Mouse (Mus musculus) ES-E14 (cell line): ENCODE data around the gene Tesmin. TPM values are rescaled to one million over a fixed set of nuclear protein-coding genes. Genes with fewer than 3 reads are reported as not detected.

Experiments used
- DNase-seq: peaks from one replicate; pipeline ENCODE4 v3.0.0-alpha.2; 2013; ENCODE audit warnings: low read depth, low spot score
- H3K27ac ChIP-seq: 2 replicates; pipeline ENCODE4 v1.5.1; 2012; ENCODE audit warnings: low read depth, mild to moderate bottlenecking, low read length, moderate library complexity, mixed read lengths; ENCODE audit not compliant: poor library complexity, insufficient read depth, severe bottlenecking
- H3K36me3 ChIP-seq: 2 replicates; pipeline ENCODE4 v1.6.1; 2012; ENCODE audit warnings: mild to moderate bottlenecking, low read length, moderate library complexity, mixed read lengths; ENCODE audit not compliant: control insufficient read depth, poor library complexity, insufficient read depth, severe bottlenecking
- H3K4me1 ChIP-seq, 2 experiments: fragments of 150-350 bp in 1 of 2; sonication (generic) in 1 of 2; 2 replicates each; pipeline ENCODE4 v1.6.1; 2012; ENCODE audit warnings: low read length in 2 of 2, mild to moderate bottlenecking in 1 of 2, mixed read lengths in 1 of 2; ENCODE audit not compliant: control insufficient read depth in 2 of 2, insufficient read depth in 2 of 2, poor library complexity in 1 of 2
- H3K4me3 ChIP-seq, 2 experiments: fragments of 150-350 bp in 1 of 2; sonication (generic) in 1 of 2; 2 replicates each; pipeline ENCODE4 v1.5.1; 2012; ENCODE audit warnings: low read length in 2 of 2, low read depth in 1 of 2, mild to moderate bottlenecking in 1 of 2, mixed read lengths in 1 of 2; ENCODE audit not compliant: insufficient read depth in 1 of 2, poor library complexity in 1 of 2, severe bottlenecking in 1 of 2
- H3K9ac ChIP-seq: 2 replicates; pipeline ENCODE4 v1.6.1; 2012; ENCODE audit warnings: low read depth, mild to moderate bottlenecking, low read length, mixed read lengths; ENCODE audit not compliant: poor library complexity, insufficient read depth, severe bottlenecking
- H3K9me3 ChIP-seq: fragments of 150-350 bp; sonication (generic); 2 replicates; pipeline ENCODE4 v1.6.1; 2012; ENCODE audit warnings: low read depth, mild to moderate bottlenecking, low read length; ENCODE audit not compliant: control insufficient read depth, insufficient read depth
- CHD2 ChIP-seq: IDR thresholded peaks from 2 replicates; pipeline ENCODE4 v1.6.1; 2014; ENCODE audit warnings: mild to moderate bottlenecking, low read depth, low read length, inconsistent platforms
- HCFC1 ChIP-seq: IDR thresholded peaks from 2 replicates; pipeline ENCODE4 v1.6.1; 2012; ENCODE audit warnings: low read length, inconsistent platforms, borderline replicate concordance; ENCODE audit not compliant: insufficient read depth
- MAFK ChIP-seq: IDR thresholded peaks from 2 replicates; pipeline ENCODE4 v1.6.1; 2014; ENCODE audit warnings: mild to moderate bottlenecking, low read depth, low read length, inconsistent platforms; ENCODE audit not compliant: insufficient read depth
- ZC3H11A ChIP-seq: IDR thresholded peaks from 2 replicates; pipeline ENCODE4 v1.6.1; 2012; ENCODE audit warnings: low read depth, mild to moderate bottlenecking, inconsistent platforms, low read length, borderline replicate concordance
- ZNF384 ChIP-seq: IDR thresholded peaks from 2 replicates; pipeline ENCODE4 v1.6.1; 2012; ENCODE audit warnings: low read depth, low read length, inconsistent platforms
- in situ Hi-C, 2 experiments: fragments of 600-800 bp; cut with MboI; formaldehyde crosslinking; loops; one replicate each; pipeline ENCODE4 v1.15.1; 2025; ENCODE audit warnings: low sequenced_read_pairs in 2 of 2, inconsistent platforms in 1 of 2; ENCODE audit not compliant: unreplicated experiment in 2 of 2
- total RNA-seq: library from RNA; depleted of rRNA; stranded (reverse); fragments of 300-350 nt; gene quantifications from 2 replicates; pipeline ENCODE4 v1.2.3, GENCODE M21; 2012

Tesmin gene
- total RNA-seq, 1 experiment = 1.6 TPM

DNA sequence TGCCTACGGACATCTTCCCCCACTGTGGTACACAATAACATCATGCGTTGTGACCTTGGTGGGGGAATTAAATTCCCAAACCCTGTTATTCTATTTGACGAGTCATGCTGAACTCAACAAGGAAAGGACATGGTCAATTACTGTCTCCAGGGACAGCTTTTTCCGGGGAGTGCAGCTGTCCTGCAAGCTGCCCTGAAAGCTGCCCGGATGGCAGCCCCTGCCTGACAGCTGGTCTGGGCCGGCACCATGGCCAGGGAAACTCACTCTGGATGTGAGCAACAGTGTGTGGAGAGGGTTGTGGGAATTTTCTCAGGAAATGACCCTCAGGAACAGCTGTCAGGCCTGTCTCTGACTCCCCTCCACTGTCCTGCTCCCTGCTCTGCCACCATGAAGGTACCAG lies 33.8 kb downstream of the Tesmin start:
- TF ChIP-seq MAFK = no peak
- TF ChIP-seq CHD2 = no peak
- TF ChIP-seq ZC3H11A = no peak
- no peak for TF ChIP-seq HCFC1
- no peak for TF ChIP-seq ZNF384
- no peak for DNase-seq
- Histone ChIP-seq H3K9ac (no peak overlapping the region), H3K4me3 (no peak overlapping the region), H3K9me3 (no peaks in the 10 kb centered on the region), H3K27ac (no peak overlapping the region), H3K36me3 (no peaks in the 10 kb centered on the region), H3K4me1 (no peaks in the 10 kb centered on the region)
- in situ Hi-C loops = no loop called here

DNA sequence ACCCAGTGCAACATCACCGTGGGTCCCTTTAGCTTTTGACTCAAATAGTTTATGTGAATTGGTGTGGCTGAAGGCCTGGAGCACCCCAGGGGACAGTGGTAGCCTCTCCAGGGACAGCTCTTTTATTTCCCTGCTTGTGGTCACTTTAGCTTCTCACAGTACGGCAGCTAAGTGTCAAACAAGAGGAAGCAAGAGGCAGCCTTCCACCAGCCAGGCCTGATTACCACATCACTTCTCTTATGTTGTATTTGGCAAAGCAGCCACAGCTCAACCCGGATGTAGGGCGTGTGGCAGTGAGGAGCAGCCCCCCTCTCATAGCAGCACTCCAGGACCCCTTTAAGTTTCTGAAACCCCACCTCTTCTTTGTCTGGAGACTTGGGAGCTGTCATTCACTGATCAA lies 34.3 kb downstream of the Tesmin start:
- H3K4me1 ChIP-seq = no peaks in the 10 kb centered on the region; a peak in 1 of 4 replicates
- no peak for DNase-seq
- no peaks in the 10 kb centered on the region for H3K36me3 ChIP-seq
- H3K9me3 ChIP-seq = no peaks in the 10 kb centered on the region
- in situ Hi-C loops = no loop called here
- no peak overlapping the region for H3K4me3 ChIP-seq
- no peak overlapping the region for H3K9ac ChIP-seq
- TF ChIP-seq ZNF384 (no peak), MAFK (no peak), ZC3H11A (no peak), CHD2 (no peak), HCFC1 (no peak)
- no peak overlapping the region for H3K27ac ChIP-seq

DNA sequence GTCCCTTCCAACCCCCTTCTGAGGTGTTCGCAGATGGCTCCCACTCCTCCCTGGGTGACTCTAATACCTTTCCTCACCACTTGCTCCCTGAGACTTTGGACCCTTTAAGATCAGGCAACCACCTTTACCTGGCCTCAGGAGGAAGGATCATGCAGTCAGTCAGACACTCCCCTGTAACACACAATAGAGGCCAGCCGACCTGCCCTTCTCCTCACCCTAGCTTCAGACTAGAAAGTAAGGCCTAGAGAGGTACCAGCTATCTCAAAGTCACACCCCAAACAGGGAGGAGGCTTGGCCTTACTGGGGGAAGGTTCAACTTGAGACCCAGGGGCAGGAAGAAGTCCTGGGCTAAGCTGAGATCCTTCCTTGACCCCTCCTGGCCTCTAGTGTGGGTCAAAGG lies 35.6 kb downstream of the Tesmin start:
- no peak for TF ChIP-seq CHD2
- TF ChIP-seq ZC3H11A = no peak
- in situ Hi-C loops = no loop called here
- Histone ChIP-seq H3K4me3 (no peak overlapping the region), H3K9ac (no peak overlapping the region), H3K9me3 (no peaks in the 10 kb centered on the region), H3K27ac (no peak overlapping the region), H3K36me3 (no peaks in the 10 kb centered on the region), H3K4me1 (no peaks in the 10 kb centered on the region; a peak in 1 of 4 replicates)
- no peak for DNase-seq

DNA sequence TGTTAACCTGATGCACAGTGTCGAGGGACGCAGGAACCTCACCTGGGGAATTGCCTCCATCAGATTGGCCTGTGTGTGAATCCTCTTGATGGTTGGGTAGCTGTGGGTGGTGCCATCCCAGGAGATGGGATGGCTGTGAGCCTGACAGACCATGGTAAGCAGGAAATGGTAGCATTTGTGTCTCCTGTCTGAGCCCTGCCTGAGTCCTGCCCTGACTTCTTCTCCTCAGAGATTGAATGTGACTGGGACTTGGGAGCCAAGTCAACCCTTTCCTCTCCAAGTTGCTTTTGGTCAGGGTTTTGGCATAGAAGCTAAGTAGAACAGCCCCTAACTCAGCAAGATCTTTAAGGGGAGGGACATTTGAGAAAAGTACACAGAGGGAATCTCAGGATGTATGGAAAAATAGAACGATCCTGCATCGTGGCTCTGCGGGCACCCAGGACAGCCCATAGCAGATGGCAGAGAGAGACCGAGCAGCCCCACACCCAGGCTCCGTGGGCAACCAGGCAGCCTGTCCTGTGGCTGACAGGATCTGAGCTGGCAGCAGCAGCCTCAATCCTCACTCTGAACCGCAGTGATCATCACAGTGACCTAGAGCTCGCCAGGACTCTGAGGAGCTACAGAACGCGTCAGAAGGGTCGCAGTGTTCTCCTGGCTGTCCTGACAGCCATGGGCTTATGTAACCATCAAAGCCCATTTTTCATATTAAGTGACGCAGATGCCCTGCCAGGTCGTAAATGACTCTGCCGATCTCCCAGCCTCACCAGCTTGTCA lies 39.6 kb downstream of the Tesmin start:
- Histone ChIP-seq H3K4me1 (peaks cover 0 to 3% of the 10 kb centered on the region in 2 experiments; a peak in 1 of 4 replicates), H3K4me3 (no peak overlapping the region), H3K9ac (no peak overlapping the region), H3K27ac (no peak overlapping the region), H3K36me3 (no peaks in the 10 kb centered on the region), H3K9me3 (no peaks in the 10 kb centered on the region)
- no peak for DNase-seq
- in situ Hi-C loops = no loop called here
- no peak for TF ChIP-seq ZC3H11A
- TF ChIP-seq ZNF384 = no peak
- no peak for TF ChIP-seq HCFC1
- no peak for TF ChIP-seq CHD2
- no peak for TF ChIP-seq MAFK
